Mouse (Mus musculus) activated CD4-positive, CD25-positive, alpha-beta regulatory T cell, adult 4 months (primary cell): Measurements from ENCODE around the gene Nub1. TPM values are rescaled to one million over a fixed set of nuclear protein-coding genes. Genes with fewer than 3 reads are reported as not detected.
A peak's percentile ranks its signal among the peaks of the same experiment; 100 is the strongest.

Experiments used
- ATAC-seq: one replicate; pipeline ENCODE4 v1.8.0; 2017
- polyA plus RNA-seq, 2 experiments: library from polyadenylated mRNA; unstranded; fragments of 100-300 nt; shearing (Covaris generic); gene quantifications; one replicate each; pipeline ENCODE4 v1.2.1; 2017

Nub1 gene
- polyA plus RNA-seq, 2 experiments from 2014 or later = 63.9 to 65.7 TPM

GRCm38 (mm10) chr5:24743956-24744355 lies 58.6 kb downstream of the Nub1 start:
- no peak for ATAC-seq

GRCm38 (mm10) chr5:24747533-24747932 lies 62.2 kb downstream of the Nub1 start:
- no peak for ATAC-seq

DNA sequence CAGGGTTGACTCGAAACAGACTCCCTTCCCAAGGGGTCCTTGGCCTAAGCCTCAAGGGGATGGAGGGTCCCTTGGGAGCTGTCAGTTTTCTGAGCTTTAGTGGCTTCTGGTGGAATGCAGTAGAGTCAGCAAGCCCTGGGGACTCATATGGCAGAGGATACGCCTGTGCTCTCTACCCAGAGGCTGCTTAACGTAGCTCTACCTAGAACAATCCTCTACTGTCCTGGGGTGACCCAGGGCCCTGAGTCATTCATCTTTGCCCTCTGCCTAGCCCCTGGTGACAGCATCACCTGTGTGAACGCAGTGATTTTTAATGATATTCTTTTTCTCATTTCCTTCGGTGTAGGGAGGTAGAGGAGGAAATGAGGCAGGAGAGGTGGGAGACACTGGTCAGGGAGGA lies 64.4 kb downstream of the Nub1 start:
- no peak for ATAC-seq

- peak; percentile 76 for ATAC-seq
Observed at GRCm38 (mm10) chr5:24750321-24751304, 65.3 kb downstream of the Nub1 start.

- peak; percentile 73 for ATAC-seq
Observed at GRCm38 (mm10) chr5:24751305-24752174, 66.2 kb downstream of the Nub1 start.

DNA sequence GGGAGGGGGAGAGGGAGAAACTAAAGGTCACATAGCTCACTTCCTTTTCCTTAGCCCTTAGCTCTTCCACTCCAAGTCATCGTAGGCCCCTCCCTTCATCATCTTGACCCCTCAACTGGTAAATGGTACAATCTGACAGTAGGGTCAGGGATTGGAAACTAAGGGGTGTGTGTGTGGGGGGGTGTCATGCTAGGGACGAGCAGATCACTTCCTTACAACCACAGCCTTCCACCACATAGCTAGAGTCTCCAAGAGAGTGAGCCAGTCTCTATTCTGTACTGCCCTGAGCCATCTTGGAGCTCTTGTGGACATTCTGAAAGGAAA lies 66.8 kb downstream of the Nub1 start:
- peak; percentile 11 for ATAC-seq

DNA sequence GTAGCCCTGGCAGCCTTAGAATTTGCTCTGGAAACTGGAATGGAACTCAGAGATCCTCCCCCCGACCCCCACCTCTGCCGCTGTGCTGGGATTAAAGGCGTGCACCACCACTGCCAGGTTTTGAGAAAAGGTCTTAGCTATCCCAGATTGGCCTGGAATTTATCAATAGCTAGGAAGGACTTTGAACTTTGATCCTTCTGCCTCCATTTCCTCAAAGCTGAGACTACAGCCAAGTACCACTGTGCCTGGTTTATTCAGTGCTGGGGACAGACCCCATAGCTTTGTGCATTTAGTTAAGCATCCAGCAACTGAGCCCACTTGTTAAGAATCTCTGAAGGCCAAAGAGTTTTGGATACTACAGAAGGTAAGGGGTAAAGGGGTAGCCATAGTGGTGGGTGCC lies 71.6 kb downstream of the Nub1 start:
- no peak for ATAC-seq

DNA sequence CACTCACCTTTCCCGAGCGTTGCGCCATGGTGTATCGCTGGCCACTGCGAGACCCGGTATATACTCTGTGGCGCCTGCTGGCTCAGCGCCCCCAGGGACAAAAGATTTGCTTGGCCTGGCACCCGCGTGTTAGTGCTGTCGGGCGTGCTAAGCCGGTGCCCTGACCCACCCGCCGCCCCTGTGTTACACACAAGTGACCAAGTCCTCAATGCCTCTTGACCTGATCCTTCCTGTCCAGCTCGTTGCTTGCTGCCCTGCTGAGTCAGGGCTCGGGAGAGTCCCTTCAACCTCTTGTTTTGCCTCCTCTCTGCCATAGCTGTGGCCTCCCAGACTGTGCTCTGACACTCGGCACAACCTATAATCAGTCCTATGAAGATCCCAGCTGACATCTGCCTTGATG lies 72.5 kb downstream of the Nub1 start, which contains the start of gene Crygn:
TSS of gene Crygn (minus strand) at position 193 of the 400 bp plus-strand sequence.
- ATAC-seq = no peak

Other genes starting within 250 kb of the Nub1 start
- 10 to 100 TPM; 34.9 to 49.5 TPM for gene Fastk, start 240.2 kb upstream of the Nub1 start, polyA plus RNA-seq
- 10 to 100 TPM; 51.1 to 65.5 TPM for gene Tmub1, start 237.7 kb upstream of the Nub1 start, polyA plus RNA-seq
- 1 to 10 TPM; 3.9 to 6.0 TPM for gene Agap3, start 233.4 kb upstream of the Nub1 start, polyA plus RNA-seq
- gene Gbx1, start 158.3 kb upstream of the Nub1 start, polyA plus RNA-seq = under 1 TPM in 1 of 2 experiments, not detected in 1; 0.09 TPM
- not detected for gene Asb10, start 144.6 kb upstream of the Nub1 start, polyA plus RNA-seq
- gene 4931409K22Rik, start 128.7 kb upstream of the Nub1 start, polyA plus RNA-seq = under 1 TPM in 1 of 2 experiments, not detected in 1; 0.46 TPM
- 10 to 100 TPM; 51.8 to 56.8 TPM for gene Abcf2, start 108.1 kb upstream of the Nub1 start, polyA plus RNA-seq
- 10 to 100 TPM in 1 of 2 experiments, 1 to 10 TPM in 1; 8.3 to 17.8 TPM for gene Chpf2, start 98.8 kb upstream of the Nub1 start, polyA plus RNA-seq
- gene Smarcd3, start 61.1 kb upstream of the Nub1 start, polyA plus RNA-seq = under 1 TPM in 1 of 2 experiments, not detected in 1; 0.41 TPM
- gene Wdr86, start 45.2 kb downstream of the Nub1 start, polyA plus RNA-seq = under 1 TPM; 0.15 to 0.46 TPM
- 1 to 10 TPM in 1 of 2 experiments, not detected in 1; 6.8 TPM for gene Crygn, start 72.5 kb downstream of the Nub1 start, polyA plus RNA-seq
- gene Rheb, start 157.1 kb downstream of the Nub1 start, polyA plus RNA-seq = 10 to 100 TPM; 88.1 to 96.5 TPM